Mouse (Mus musculus): Measurements from ENCODE around the gene Ifitm1.

- no peak for TF ChIP-seq CTCF (IDR thresholded peaks at IDR 0.05; ENCODE audit: borderline replicate concordance, insufficient read depth, low read length)
- TF ChIP-seq POLR2A (IDR thresholded peaks at IDR 0.05; ENCODE audit: low read depth, low read length): no peak
Observed at GRCm38 (mm10) chr7:140987182-140988138, 20.4 kb downstream of the Ifitm1 start.

Measured in embryonic fibroblast, embryonic 13.5 days (primary cell).